Mouse (Mus musculus) lung, postnatal 0 days (tissue): ENCODE data around the gene Hacl1.

Experiments used
- CTCF ChIP-seq: IDR thresholded peaks from 2 replicates; pipeline ENCODE4 v1.5.1; 2016; ENCODE audit warnings: antibody characterized with exemption, mild to moderate bottlenecking
- EP300 ChIP-seq: IDR thresholded peaks from 2 replicates; pipeline ENCODE4 v1.6.1; 2016; ENCODE audit warnings: antibody characterized with exemption, mild to moderate bottlenecking, control low read depth

DNA sequence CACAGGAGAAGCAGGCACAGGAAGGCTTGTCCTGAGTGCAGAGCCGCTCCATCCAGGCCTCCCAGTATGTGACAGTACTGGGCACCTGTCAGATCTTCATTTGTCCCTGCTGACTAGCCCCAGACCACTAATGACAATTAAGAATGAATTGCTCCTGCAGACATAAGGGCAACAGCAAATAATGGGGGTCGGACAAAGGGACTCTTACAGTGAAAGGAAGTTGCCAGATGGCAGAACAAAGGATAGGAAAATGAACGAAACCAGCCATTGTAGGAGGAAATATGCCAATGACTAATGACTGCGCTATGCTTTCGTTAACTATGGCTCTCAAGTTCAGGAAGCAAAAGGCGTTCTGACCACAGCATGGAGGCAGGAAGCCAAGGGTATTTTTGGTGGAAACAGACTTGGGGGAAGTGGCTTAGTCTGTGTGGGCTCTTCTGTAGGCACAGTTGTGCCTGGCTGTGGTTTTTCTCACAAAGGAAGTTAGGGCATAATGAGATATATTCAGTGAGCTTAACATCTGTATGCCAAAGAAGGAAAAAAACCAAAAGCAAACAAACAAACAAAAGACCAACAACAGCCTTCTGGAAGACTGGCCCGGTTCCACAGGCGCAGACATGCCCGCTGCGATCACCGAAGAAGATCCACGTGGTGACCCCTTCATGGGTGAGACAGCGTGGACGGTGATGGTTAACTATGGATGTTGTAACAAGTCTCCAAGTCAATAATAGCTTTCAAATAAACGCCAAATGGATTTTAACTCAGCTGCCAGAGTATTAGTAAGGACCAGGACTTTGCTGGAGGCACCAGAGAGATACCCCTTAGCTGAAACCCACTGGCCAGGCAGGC lies 28.8 kb upstream of the Hacl1 start:
- TF ChIP-seq CTCF, result no peak
- peak; percentile 47; the same call in 1 of the 2 replicates for TF ChIP-seq EP300
